Mouse (Mus musculus): ENCODE results near the gene Gng5.

The Gng5 gene

DNA sequence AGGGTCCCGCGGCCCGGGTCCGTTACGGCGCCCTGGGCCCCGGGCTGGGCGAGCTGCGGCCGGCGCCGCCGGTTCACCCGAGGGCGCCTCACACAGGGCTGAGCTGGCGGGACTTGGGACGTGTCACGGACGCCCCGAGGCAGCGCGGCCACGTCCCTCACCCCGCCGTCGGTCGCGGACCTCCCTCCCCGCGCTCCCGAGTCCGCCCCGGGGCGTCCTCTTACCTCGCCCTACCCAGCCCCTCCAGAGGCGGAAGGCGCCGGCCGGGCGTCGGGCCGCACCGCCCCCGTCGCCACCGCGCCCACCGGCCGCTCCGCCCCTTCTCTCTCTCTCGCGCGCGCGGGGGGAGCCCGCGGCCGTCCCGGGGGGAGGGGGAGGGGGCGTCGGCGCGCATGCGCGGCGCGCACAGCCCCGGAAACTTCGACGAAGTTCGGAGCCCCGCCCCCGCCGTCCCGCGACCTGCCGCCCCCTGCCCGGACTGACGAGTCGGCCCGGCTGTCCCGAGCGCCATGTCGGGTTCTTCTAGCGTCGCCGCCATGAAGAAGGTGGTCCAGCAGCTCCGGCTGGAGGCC lies at the start of gene Gng5, which contains the start of gene Spata1:
Gene Gng5 (plus strand): TSS at position 377 of the 572 bp plus-strand sequence.
Gene Spata1 (minus strand): TSS at position 323 of the 572 bp plus-strand sequence.
- DNase-seq (ENCODE audit: low spot score), result peak; percentile 90

- DNase-seq (ENCODE audit: low spot score), result peak; percentile 93
Observed at GRCm38 (mm10) chr3:146450371-146450841, 49.2 kb upstream of the Gng5 start.

DNA sequence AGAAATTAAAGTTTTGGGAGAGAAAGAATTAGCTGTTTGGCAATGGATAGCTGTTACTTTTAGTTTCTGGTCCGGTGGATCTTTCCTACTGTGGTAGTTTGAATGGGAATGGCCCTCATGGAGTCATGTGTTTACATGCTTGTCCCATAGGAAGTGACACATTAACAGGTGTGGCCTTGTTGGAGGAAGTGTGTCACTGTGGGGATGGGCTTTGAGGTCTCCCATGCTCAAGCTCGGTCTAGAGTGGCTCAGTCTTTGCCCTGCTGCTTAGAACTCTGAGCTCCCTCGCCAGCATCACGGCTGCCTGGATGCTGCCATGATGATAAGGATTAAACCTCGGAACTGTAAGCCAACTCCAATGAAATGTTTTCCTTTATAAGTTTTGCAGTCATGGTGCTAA lies 48.2 kb upstream of the Gng5 start:
- no peak for DNase-seq (ENCODE audit: low spot score)

DNA sequence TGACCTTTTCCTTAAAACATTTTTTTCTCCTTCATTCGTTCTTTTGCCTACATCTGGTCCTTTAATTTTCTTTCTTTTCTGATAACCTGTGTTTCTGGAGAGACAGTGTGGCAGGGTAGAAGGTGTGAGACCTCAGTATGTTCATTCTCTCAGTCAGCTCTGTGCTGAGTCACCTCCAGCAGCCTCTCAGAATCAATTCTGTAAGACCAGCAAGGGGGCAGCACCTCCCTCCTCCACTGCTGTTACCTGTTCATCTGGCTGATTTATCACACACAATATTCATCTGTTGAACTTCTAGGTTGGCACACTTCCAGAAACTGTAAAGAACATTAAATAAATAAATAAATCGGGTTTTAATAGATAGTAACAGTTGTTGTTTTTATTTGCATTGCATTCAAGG lies 36.7 kb upstream of the Gng5 start:
- DNase-seq (ENCODE audit: low spot score), result no peak

- no peak for DNase-seq (ENCODE audit: low spot score)
Observed at GRCm38 (mm10) chr3:146469226-146469625, 30.4 kb upstream of the Gng5 start.

GRCm38 (mm10) chr3:146472657-146473056 lies 26.9 kb upstream of the Gng5 start:
- no peak for DNase-seq (ENCODE audit: low spot score)

GRCm38 (mm10) chr3:146473741-146474140 lies 25.9 kb upstream of the Gng5 start:
- no peak for DNase-seq (ENCODE audit: low spot score)

GRCm38 (mm10) chr3:146474428-146474827 lies 25.2 kb upstream of the Gng5 start:
- DNase-seq (ENCODE audit: low spot score), result no peak

DNA sequence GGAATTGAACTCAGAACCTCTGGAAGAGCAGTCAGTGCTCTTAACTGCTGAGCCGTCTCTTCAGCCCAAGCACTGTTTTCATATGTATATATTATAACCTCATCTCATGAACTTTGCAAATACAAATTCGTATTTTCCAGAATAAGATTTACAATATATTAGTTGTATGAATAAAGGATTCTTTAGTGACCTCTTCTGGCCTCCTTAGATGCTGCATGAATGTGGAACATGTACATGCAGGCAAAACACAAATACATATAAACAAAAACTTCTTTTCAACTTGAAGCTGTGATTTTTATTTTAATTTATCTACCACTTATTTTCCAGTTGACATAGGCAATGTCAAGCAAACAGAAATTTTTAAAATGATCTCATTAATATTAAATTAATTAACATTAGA lies 17.6 kb upstream of the Gng5 start:
- DNase-seq (ENCODE audit: low spot score), result no peak

- no peak for DNase-seq (ENCODE audit: low spot score)
Observed at GRCm38 (mm10) chr3:146486464-146486863, 13.1 kb upstream of the Gng5 start.

DNA sequence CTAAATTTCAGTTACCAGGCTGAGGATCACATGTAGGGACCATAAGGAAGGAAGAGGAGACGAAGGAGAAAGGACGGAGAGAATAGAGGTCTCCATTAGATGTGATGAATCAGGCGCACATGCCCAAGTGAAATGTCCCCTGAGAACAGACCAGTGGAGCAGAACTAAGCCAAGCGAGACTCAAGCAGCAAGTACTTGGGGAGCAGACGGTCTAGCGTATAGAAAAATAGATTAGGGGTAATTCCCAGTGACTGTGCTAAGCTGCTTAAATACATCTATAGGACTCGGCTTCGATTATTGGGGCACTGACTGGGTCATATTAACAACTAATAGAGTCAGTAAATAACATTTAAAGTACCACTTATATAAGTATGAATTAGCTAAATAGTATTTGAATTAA lies 4.7 kb upstream of the Gng5 start:
- no peak for DNase-seq (ENCODE audit: low spot score)

- no peak for DNase-seq (ENCODE audit: low spot score)
Observed at GRCm38 (mm10) chr3:146498989-146499388, 618 bp upstream of the Gng5 start.

DNA sequence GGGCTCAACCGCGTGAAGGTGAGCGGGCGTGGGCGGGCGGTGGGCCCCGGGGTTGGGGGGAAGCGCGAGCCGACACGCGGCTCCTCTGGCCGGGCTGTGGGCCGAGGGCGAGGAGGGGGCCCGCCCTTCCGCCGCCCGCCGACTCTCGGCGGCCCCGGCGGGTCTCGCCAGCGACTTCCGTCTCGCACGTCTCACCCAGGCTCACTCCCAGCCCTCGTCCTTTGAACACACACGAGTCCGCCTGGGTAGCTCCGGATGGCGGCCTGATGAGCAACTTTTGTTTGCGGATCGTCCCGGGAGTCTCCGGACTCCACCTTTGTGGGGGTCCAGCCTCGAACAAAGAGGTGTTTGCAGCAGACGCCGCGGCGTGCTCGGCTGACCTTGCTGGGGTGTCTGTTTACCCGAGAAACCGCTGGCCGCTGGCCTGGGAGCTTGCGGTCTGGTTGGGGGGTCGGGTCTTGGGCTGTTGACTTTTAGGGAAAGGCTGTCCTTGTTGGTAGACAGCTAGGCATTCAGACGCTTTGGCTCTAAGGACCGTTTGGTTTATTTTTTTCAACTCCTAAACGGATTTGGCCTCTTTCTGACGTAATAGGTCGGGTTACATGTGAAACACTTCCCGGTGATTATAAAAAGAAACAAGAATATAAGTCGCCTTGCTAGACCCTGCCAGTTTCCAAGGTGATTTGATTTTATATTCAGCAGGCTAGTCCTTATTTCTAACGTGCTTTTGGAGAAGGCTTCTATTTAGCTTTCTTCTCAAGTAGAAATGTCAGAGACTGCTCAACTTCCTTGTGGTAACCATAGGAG lies 599 bp downstream of the Gng5 start:
- DNase-seq (ENCODE audit: low spot score), result peak; percentile 55

GRCm38 (mm10) chr3:146500810-146501201 lies 1.2 kb downstream of the Gng5 start:
- no peak for DNase-seq (ENCODE audit: low spot score)

DNA sequence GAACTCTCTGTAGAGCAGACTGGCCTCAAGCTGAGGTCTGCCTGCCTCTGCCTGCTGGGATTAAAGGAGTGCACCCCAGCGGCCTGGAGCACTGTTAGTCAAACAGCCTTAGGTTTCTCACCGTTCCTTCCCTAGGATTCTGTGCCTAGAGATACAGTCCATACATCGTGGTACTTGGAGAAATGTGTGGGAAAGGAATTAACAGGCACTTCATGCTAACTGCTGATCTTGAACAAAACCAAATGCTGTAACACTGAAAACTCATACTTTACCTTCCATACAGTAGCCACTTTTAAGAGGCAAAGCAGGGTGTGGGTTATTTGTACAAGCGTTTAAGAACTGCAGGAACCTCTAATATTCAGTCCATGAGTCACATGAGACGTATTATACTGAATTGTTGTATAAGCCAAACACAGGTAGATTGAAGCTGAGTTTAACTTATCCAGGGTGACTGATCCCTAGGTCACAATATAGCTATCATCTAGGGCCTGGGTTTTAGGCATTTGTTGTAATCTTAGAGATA lies 2.1 kb downstream of the Gng5 start:
- DNase-seq (ENCODE audit: low spot score), result no peak

DNA sequence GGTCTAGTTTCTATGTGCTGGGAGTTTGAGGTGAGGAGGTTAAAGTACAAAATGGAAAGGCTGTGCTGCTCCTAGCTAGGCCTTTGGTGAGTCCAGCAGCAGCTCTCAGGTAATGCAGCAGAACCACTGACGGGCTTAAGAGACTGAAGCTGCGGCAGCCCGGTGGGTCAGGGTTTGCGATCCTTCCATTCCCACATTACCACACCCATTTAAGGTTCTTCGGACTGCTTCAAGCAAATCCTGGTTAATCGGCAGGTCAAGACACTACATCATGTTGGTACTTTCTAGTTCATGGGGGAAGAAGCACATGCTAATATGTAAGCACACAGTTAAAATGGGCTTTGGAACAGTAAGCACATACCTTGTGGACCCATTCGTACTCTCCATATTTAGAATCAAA lies 7.1 kb downstream of the Gng5 start:
- DNase-seq (ENCODE audit: low spot score), result no peak

DNA sequence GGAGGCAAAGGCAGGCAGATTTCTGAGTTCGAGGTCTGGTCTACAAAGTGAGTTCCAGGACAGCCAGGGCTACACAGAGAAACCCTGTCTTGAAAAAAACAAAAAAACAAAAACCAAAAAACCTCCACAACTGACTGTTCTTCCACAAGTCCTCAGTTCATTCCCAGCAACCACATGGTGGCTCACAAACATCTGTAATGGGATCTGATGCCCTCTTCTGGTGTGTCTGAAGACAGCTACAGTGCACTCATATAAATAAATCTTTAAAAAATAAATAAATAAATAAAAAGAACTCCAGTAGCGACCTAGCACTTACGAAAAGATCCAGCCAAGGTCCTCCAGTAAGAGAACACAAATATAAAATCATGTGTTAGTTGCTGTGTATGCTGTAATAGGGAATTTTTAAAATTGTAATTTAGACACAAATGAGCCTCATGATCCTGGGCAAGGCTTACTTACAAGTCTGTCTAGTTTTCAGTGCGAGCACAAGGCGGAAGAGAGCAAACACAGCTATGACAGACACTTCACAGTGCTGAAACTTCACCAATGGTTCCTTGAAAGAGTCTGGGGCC lies 20.7 kb downstream of the Gng5 start:
- no peak for DNase-seq (ENCODE audit: low spot score)

- DNase-seq (ENCODE audit: low spot score), result peak; percentile 91
Observed at GRCm38 (mm10) chr3:146520798-146521651, 21.4 kb downstream of the Gng5 start, which contains the start of gene Rpf1. Gene Rpf1 (minus strand): TSS chr3:146521429.

- DNase-seq (ENCODE audit: low spot score), result no peak
Observed at GRCm38 (mm10) chr3:146521652-146522020, 22.0 kb downstream of the Gng5 start.

GRCm38 (mm10) chr3:146528335-146528734 lies 28.7 kb downstream of the Gng5 start:
- DNase-seq (ENCODE audit: low spot score), result no peak

GRCm38 (mm10) chr3:146534986-146535385 lies 35.4 kb downstream of the Gng5 start:
- DNase-seq (ENCODE audit: low spot score), result no peak

All from urinary bladder, postnatal 14 days (tissue).